In the genomic region with DNA sequence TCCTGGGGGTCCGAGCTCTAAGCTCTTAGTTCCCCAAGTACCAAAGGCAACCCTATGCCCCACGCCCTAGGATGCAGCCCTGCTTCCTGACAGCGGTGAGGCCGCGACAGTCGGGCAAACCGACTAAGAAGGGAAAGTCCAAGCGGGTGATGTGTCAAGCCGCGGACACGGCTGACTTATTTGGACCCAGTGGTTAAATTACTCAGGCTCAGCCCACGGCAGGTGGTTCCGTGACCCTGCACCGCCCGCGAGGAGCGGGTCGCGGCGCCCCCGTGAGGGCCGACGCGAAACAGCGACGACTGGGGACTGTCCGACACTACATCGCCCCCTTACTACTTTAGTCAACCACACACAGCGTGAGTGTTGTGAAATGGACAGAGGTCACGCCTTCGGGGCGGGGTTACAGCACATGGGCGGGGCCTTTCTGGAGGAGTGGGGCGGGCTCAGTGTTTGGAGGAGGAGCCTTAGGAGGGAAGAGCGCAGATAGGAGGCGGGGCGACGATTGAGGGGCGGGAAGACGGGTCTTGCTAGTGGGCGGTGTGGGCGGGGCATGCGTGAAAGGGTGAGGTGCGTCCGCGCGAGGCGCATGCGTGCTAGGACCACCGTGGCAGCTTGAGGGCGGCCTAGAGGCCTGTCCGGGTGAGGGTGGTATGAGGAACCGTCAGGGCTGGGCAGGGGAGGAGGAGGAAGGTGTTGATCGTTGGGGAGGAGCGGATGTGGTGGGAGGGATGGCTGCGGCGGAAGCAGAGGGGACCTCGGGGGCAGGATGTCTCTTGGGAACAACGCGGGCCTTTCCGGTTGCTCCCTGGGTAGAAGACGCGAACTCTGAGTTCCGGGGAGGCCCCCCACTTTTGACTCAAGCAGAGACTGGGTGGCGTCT, we compare ENCODE assay signal across 2 mouse cellular contexts.
TF ChIP-seq lines count a peak whose summit lies in the region.

A gene (plus strand): TSS at position 555 of the 880 bp plus-strand sequence.

TF ChIP-seq in C2C12, 6 proteins besides CTCF, POLR2A, EP300 and RAD21 (continued from another document):
- no peak for TF ChIP-seq MYOG (IDR thresholded peaks at IDR 0.05; ENCODE audit: control insufficient read depth, extremely low read depth, insufficient read length)
- TF ChIP-seq MAX (IDR thresholded peaks at IDR 0.05): peak; percentile 70

TF ChIP-seq in myocyte, 11 proteins besides CTCF, POLR2A, EP300 and RAD21 (continued from another document):
- TF ChIP-seq CEBPB (IDR thresholded peaks at IDR 0.05; ENCODE audit: insufficient read depth, poor library complexity, severe bottlenecking) (peak; percentile 81), TCF3 (IDR thresholded peaks at IDR 0.05; ENCODE audit: insufficient read length, low read depth) (no peak)
